Mouse (Mus musculus): Measurements from ENCODE around the gene H1fx.
"Not testable (repeated sequence)": the region's sequence is repeated elsewhere in the genome, so short reads cannot be mapped to it uniquely, and the experiment has no call there.

H1fx gene

DNA sequence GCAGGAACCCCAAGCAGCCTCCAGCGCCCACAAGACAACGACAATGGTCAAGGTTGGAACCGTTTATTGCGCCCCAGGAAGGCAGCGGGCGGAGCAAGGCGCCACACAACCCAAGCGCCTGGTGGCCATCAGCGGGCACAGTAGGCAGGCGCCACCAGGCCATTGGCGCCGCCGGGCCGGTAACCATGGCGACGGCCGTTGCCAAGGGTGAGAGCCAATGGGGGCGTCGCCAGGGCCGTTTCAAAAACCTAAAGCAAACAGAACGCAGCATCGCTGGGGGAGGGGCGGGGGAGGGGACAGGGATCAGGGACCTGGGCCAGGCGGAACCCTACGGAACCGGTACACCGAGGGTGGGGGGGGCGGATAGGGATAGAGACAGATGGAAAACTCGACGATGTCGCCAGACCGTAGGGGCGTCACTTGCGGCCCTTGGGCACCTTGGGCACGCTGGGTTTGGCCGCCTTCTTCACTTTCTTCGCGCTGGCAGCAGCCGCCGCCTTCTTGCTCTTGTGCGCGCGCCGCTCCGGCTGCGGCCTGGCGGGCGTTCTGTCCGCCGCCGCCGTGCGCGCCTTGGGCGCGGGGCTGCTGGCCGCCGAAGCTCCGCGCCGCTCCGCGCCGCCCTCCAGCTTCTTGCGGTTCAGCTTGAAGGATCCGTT, 935 bp downstream of the H1fx start:
- peak; percentile 94 to 95 for DNase-seq (ENCODE audit: low spot score in 2 of 2)

DNA sequence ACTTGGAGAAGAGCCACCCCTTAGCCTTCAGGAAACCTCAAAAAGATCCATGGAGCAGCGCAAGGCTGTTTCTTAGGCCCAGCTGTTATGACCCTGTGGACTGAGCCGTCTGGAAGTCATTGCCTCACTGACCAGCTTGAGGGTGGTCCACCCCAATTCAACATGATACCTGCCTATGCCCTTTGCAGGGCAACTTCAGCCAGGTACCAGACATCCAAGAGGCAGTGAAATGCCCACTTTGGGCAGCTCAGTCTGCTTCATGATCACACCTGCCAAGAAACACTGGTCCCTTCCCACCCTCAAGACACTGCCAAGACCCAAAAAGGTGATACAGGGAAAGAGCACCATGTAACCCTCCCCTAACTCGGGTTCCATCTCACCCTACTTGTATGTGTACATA, 1.7 kb downstream of the H1fx start:
- DNase-seq (ENCODE audit: low spot score in 2 of 2) = no peak

DNA sequence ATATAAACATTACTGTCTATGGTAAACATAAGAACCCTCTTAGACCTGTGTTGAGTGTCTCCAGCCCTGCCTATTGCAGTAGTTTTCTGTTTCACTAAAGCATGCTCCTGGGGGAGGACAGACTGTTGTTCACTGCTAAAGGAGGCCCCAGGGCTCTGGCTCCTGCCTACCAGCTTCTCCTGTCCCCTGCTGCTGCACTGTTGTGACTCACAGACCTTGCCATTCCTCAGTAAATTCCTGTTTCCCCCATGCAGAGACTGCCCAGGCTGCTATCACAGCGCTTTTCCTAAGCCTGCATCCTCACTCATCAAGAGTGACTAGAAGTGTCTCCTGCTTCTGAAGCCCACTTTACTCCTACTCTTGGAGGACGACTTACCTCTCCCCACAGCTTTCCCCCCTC, 11.4 kb downstream of the H1fx start:
- no peak for DNase-seq (ENCODE audit: low spot score in 2 of 2)

DNA sequence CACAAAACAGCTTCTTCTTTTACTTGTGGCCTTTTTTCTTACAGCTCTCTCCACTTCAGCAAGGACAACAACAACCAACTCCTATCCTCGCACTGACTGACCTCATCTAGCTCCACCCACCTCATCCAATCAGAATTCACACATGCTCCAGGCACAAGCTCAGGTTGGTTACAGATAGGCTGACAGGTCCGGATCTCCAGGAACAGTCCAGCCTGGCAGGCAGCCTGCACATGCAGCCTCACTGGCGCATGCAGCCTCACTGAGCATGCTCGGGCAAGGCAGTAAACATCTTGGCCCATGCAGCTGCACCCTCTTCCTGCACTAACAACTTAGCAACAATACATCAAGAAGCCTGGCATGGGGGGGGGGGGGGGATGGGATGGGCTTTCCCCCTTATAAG, 19.0 kb downstream of the H1fx start:
- DNase-seq (ENCODE audit: low spot score in 2 of 2) = not testable (repeated sequence)

GRCm38 (mm10) chr6:87942179-87942578, 39.3 kb downstream of the H1fx start:
- no peak for DNase-seq (ENCODE audit: low spot score in 2 of 2)

- DNase-seq (ENCODE audit: low spot score in 2 of 2) = no peak
Observed at GRCm38 (mm10) chr6:87938941-87939340, 42.5 kb downstream of the H1fx start.

DNA sequence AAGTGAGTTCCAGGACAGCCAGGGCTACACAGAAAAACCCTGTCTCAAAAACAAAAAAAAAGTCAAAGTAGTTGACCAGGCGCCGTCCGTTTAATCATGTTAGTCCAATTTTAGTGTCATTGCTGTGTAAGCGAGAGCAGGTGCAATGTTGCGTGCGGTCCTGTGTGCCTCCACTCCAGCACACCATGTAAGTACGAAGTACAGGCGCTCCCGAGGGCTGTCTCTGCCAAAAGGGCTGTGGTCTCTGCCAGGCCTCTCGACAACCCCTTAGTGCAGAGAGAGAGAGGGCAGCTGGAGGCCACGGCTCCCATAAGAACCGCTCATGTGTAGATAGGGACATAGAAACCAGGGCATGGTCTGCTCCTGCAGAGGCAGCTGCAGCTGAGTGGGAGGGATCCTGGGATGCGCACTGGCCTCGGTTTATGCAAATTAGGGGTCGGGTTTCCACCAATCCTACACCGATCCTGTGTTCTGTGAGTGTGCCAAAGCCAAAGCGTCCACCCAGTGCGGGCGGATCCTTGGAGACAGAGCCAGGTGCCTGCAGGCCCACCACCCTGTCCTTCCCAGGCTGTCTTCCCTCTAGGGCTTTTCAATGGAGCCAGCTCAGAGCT, 44.2 kb downstream of the H1fx start:
- DNase-seq (ENCODE audit: low spot score in 2 of 2) = peak in 1 of 2 experiments; percentile 30

GRCm38 (mm10) chr6:87935037-87935436, 46.4 kb downstream of the H1fx start:
- no peak for DNase-seq (ENCODE audit: low spot score in 2 of 2)
